Mouse (Mus musculus) heart, adult 2 months (tissue): ENCODE measurements around the gene Abr.

ENCODE experiments used
- CTCF ChIP-seq: fragments of 200-600 bp; IDR thresholded peaks from 2 replicates; pipeline ENCODE4 v1.8.1; 2022; ENCODE audit warnings: antibody characterized with exemption, mild to moderate bottlenecking, moderate library complexity
- POLR2A ChIP-seq: fragments of 200-500 bp; IDR thresholded peaks from 2 replicates; pipeline ENCODE4 v1.6.1; 2011; ENCODE audit warnings: mild to moderate bottlenecking, low read depth, low read length, control low read depth; ENCODE audit not compliant: insufficient read depth

DNA sequence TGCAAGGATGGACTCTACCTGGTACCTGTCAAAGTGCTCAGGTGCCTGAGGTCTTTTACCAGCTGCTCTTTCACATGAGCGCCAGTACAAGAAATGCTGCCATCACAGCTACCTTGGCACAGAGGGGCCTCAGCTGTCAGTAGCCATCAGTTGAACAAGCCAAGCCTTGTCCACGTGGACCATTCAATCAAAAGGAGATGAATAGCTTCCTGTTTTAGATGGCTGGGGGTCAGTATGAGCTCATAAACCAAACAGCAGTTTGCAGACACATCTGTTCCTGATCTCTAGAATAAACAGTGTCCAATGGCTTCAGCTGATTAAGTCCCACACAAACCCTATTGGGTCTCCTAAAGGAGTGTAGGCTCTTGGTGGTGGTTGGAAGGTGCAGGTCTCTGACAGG, 206.1 kb downstream of the Abr start:
- no peak for TF ChIP-seq CTCF
- TF ChIP-seq POLR2A: no peak
